Mouse (Mus musculus) adrenal gland, postnatal 14 days (tissue): ENCODE data around the gene Six1. TPM values are rescaled to one million over a fixed set of nuclear protein-coding genes. Genes with fewer than 3 reads are reported as not detected.

Experiments
- DNase-seq: peaks from one replicate; pipeline ENCODE4 v3.0.0; 2021; ENCODE audit warnings: mixed read lengths
- total RNA-seq: library from RNA; stranded (reverse); gene quantifications from 2 replicates; pipeline ENCODE4 v1.2.3, GENCODE M21; 2021

Gene Six1
- total RNA-seq, 1 experiment from 2014 or later: 4.3 TPM

- no peak for DNase-seq
These were observed 4.0 kb downstream of the Six1 start for GRCm38 (mm10) chr12:73049520-73050225.

GRCm38 (mm10) chr12:73048537-73048936 is 5.2 kb downstream of the Six1 start:
- no peak for DNase-seq

- DNase-seq: no peak
These were observed 6.1 kb downstream of the Six1 start for GRCm38 (mm10) chr12:73047576-73047975.

GRCm38 (mm10) chr12:73046607-73047180 is 7.0 kb downstream of the Six1 start:
- peak; percentile 90 for DNase-seq

- DNase-seq: peak; percentile 12
These were observed 7.7 kb downstream of the Six1 start for GRCm38 (mm10) chr12:73045724-73046606.

GRCm38 (mm10) chr12:73045046-73045723 is 8.5 kb downstream of the Six1 start:
- DNase-seq: peak; percentile 56

GRCm38 (mm10) chr12:73044221-73045045 is 9.3 kb downstream of the Six1 start:
- DNase-seq: peak; percentile 54

- no peak for DNase-seq
These were observed 10.1 kb downstream of the Six1 start for GRCm38 (mm10) chr12:73043396-73044167.

- no peak for DNase-seq
These were observed 10.8 kb downstream of the Six1 start for GRCm38 (mm10) chr12:73042903-73043302.

GRCm38 (mm10) chr12:73042406-73042805 is 11.3 kb downstream of the Six1 start:
- DNase-seq: no peak

GRCm38 (mm10) chr12:73041256-73041630 is 12.4 kb downstream of the Six1 start:
- no peak for DNase-seq

GRCm38 (mm10) chr12:73040563-73041255 is 13.0 kb downstream of the Six1 start:
- no peak for DNase-seq

GRCm38 (mm10) chr12:73039939-73040562 is 13.6 kb downstream of the Six1 start:
- DNase-seq: no peak

GRCm38 (mm10) chr12:73038992-73039938 is 14.4 kb downstream of the Six1 start:
- no peak for DNase-seq

- no peak for DNase-seq
These were observed 15.2 kb downstream of the Six1 start for GRCm38 (mm10) chr12:73038441-73038991.

GRCm38 (mm10) chr12:73037385-73038160 is 16.1 kb downstream of the Six1 start:
- no peak for DNase-seq
